Comparison of ENCODE assay signal across 8 mouse cellular contexts in genomic region chr12:69372731-69373331, GRCm38 (mm10). TPM values are rescaled to one million over a fixed set of nuclear protein-coding genes. Genes with fewer than 3 reads are reported as not detected.
DNase-seq lines count a peak whose midpoint lies in the region; ATAC-seq and TF ChIP-seq lines count a peak whose summit lies in the region.

No protein-coding gene starts in this region.

- WGBS in forebrain, embryonic 15.5 days: under 1% methylated on average over 42 of the region's 42 CpGs
- WGBS in hindbrain, embryonic 10.5 days: under 1% methylated on average over 42 of the region's 42 CpGs
- under 1% methylated on average over 42 of the region's 42 CpGs for WGBS in liver, adult 2 months
- WGBS in midbrain, postnatal 0 days: under 1% methylated on average over 42 of the region's 42 CpGs

- no peak for TF ChIP-seq POLR2A in liver, adult 2 months (IDR thresholded peaks at IDR 0.05; ENCODE audit: extremely low read depth, insufficient read depth, low read length)

- H3K9ac ChIP-seq in forebrain, embryonic 15.5 days (replicated peaks): peak overlapping the region; percentile 85
- peak overlapping the region; percentile 99 for H3K9ac ChIP-seq in liver, adult 2 months (ENCODE audit: low read depth, low read length)
- peak overlapping the region; percentile 80 for H3K9ac ChIP-seq in midbrain, postnatal 0 days (replicated peaks; ENCODE audit: low read length, poor library complexity, severe bottlenecking)

- no peak for TF ChIP-seq CTCF in liver, adult 2 months (IDR thresholded peaks at IDR 0.05; ENCODE audit: low read depth, low read length)
- no peak for TF ChIP-seq CTCF in midbrain, postnatal 0 days (IDR thresholded peaks at IDR 0.05)

- H3K4me3 ChIP-seq in forebrain, embryonic 15.5 days: peak overlapping the region; percentile 82
- peak overlapping the region; percentile 99 for H3K4me3 ChIP-seq in hindbrain, embryonic 10.5 days
- H3K4me3 ChIP-seq in liver, adult 2 months (ENCODE audit: insufficient read depth, low read depth, low read length): peak overlapping the region; percentile 87
- H3K4me3 ChIP-seq in midbrain, postnatal 0 days (ENCODE audit: low read depth, low read length): peak overlapping the region; percentile 98

- H3K27me3 ChIP-seq in forebrain, embryonic 15.5 days: no peaks in the 10 kb centered on the region
- H3K27me3 ChIP-seq in hindbrain, embryonic 10.5 days (ENCODE audit: insufficient read depth, poor library complexity, severe bottlenecking): no peaks in the 10 kb centered on the region
- no peaks in the 10 kb centered on the region for H3K27me3 ChIP-seq in liver, adult 2 months (ENCODE audit: control insufficient read depth, insufficient read depth, low read length)
- no peaks in the 10 kb centered on the region for H3K27me3 ChIP-seq in midbrain, postnatal 0 days (ENCODE audit: insufficient read depth, low read length)

- peaks cover 2% of the 10 kb centered on the region; the same call in 1 of the 2 replicates for H3K36me3 ChIP-seq in forebrain, embryonic 15.5 days
- peaks cover 34% of the 10 kb centered on the region for H3K36me3 ChIP-seq in hindbrain, embryonic 10.5 days
- peaks cover 5% of the 10 kb centered on the region for H3K36me3 ChIP-seq in liver, adult 2 months (ENCODE audit: control insufficient read depth, insufficient read depth, low read length)
- no peaks in the 10 kb centered on the region for H3K36me3 ChIP-seq in midbrain, postnatal 0 days (ENCODE audit: insufficient read depth, low read length)

- no peaks in the 10 kb centered on the region for H3K9me3 ChIP-seq in forebrain, embryonic 15.5 days
- H3K9me3 ChIP-seq in hindbrain, embryonic 10.5 days: no peaks in the 10 kb centered on the region
- no peaks in the 10 kb centered on the region for H3K9me3 ChIP-seq in midbrain, postnatal 0 days (ENCODE audit: low read length)

- peaks cover 31% of the 10 kb centered on the region for H3K4me1 ChIP-seq in forebrain, embryonic 15.5 days
- H3K4me1 ChIP-seq in hindbrain, embryonic 10.5 days (replicated peaks): peaks cover 34% of the 10 kb centered on the region
- H3K4me1 ChIP-seq in liver, adult 2 months (ENCODE audit: control insufficient read depth, insufficient read depth, low read length): peaks cover 12% of the 10 kb centered on the region
- no peaks in the 10 kb centered on the region for H3K4me1 ChIP-seq in midbrain, postnatal 0 days (ENCODE audit: insufficient read depth, low read length)

- no peak for ATAC-seq in forebrain, embryonic 15.5 days (replicated peaks)
- ATAC-seq in midbrain, postnatal 0 days (ENCODE audit: low FRiP score): peak; percentile 1; the same call in 1 of the 2 replicates

- peak overlapping the region; percentile 93 for H3K27ac ChIP-seq in forebrain, embryonic 15.5 days (replicated peaks)
- H3K27ac ChIP-seq in hindbrain, embryonic 10.5 days: peak overlapping the region; percentile 97
- H3K27ac ChIP-seq in liver, adult 2 months (replicated peaks; ENCODE audit: insufficient read depth, low read depth, low read length): peak overlapping the region; percentile 98
- peak overlapping the region; percentile 92 for H3K27ac ChIP-seq in midbrain, postnatal 0 days (ENCODE audit: low read depth, low read length)

- H3K79me2 ChIP-seq in liver, adult 2 months (ENCODE audit: control insufficient read depth, insufficient read depth, low read length): peaks cover 17% of the 10 kb centered on the region

- peak overlapping the region; percentile 85 for H3K4me2 ChIP-seq in forebrain, embryonic 15.5 days (replicated peaks)
- peak overlapping the region; percentile 95 for H3K4me2 ChIP-seq in midbrain, postnatal 0 days (ENCODE audit: low read depth, low read length, poor library complexity, severe bottlenecking)

- DNase-seq in layer of hippocampus, postnatal 25 days (ENCODE audit: extremely low spot score in 1 of 2, low spot score in 1 of 2): peak; percentile 7 to 11
- no peak for DNase-seq in layer of hippocampus, adult 9-10 months (ENCODE audit: low spot score)
- DNase-seq in ZHBTc4 (ENCODE audit: low read depth, low spot score): peak; percentile 50
- peak; percentile 54 for DNase-seq in hindbrain, embryonic 10.5 days (ENCODE audit: low spot score)
- no peak for DNase-seq in liver, adult 2 months (ENCODE audit: extremely low read depth, low read depth, low spot score)
- DNase-seq in midbrain, postnatal 0 days (ENCODE audit: low spot score): peak; percentile 7
- peak; percentile 42 for DNase-seq in yolk sac, embryonic 10.5 days (ENCODE audit: low spot score)

RNA-seq across cellular contexts. Expression of gene Gm9887, which starts 0.6 kb away (rescaled TPM):
- total RNA-seq in layer of hippocampus, postnatal 25 days (2021): 1 to 10 TPM; 1.1 to 1.3 TPM
- 1.0 and 1.1 TPM in 2 replicates for polyA plus RNA-seq in forebrain, embryonic 15.5 days (2015; fragmentation: Nextera tagmentation; extraction: Ambion mirVana)
- 0.96 and 1.9 TPM in 2 replicates for polyA plus RNA-seq in hindbrain, embryonic 10.5 days (2016; fragmentation: Nextera tagmentation; extraction: Ambion mirVana)
- 0.20 and 0.37 TPM in 2 replicates for total RNA-seq in liver, adult 2 months (2014; rRNA removed)
- polyA plus RNA-seq in liver, adult 2 months (2012; rRNA removed): 0.48 and 0.85 TPM in 2 replicates
- not detected in 2 replicates for total RNA-seq in midbrain, postnatal 0 days (2014; rRNA removed)
- polyA plus RNA-seq in midbrain, postnatal 0 days (2015; fragmentation: Nextera tagmentation; extraction: Ambion mirVana): 0.90 and 1.0 TPM in 2 replicates

RNA-seq across cellular contexts. Expression of gene Arf6, which starts 0.9 kb away (rescaled TPM):
- 10 to 100 TPM; 49.1 to 50.3 TPM for total RNA-seq in layer of hippocampus, postnatal 25 days (2021)
- polyA plus RNA-seq in forebrain, embryonic 15.5 days (2015; fragmentation: Nextera tagmentation; extraction: Ambion mirVana): 32.1 and 33.0 TPM in 2 replicates
- 35.9 and 42.4 TPM in 2 replicates for polyA plus RNA-seq in hindbrain, embryonic 10.5 days (2016; fragmentation: Nextera tagmentation; extraction: Ambion mirVana)
- 40.7 and 48.3 TPM in 2 replicates for total RNA-seq in liver, adult 2 months (2014; rRNA removed)
- 62.7 and 66.7 TPM in 2 replicates for polyA plus RNA-seq in liver, adult 2 months (2012; rRNA removed)
- total RNA-seq in midbrain, postnatal 0 days (2014; rRNA removed): 122 TPM in 2 replicates
- polyA plus RNA-seq in midbrain, postnatal 0 days (2015; fragmentation: Nextera tagmentation; extraction: Ambion mirVana): 34.9 and 42.0 TPM in 2 replicates

RNA-seq across cellular contexts. Expression of gene Nemf, which starts 15.9 kb away (rescaled TPM):
- total RNA-seq in layer of hippocampus, postnatal 25 days (2021): 10 to 100 TPM; 41.3 to 43.3 TPM
- 91.3 and 91.8 TPM in 2 replicates for polyA plus RNA-seq in forebrain, embryonic 15.5 days (2015; fragmentation: Nextera tagmentation; extraction: Ambion mirVana)
- 69.6 and 91.1 TPM in 2 replicates for polyA plus RNA-seq in hindbrain, embryonic 10.5 days (2016; fragmentation: Nextera tagmentation; extraction: Ambion mirVana)
- total RNA-seq in liver, adult 2 months (2014; rRNA removed): 14.6 and 16.0 TPM in 2 replicates
- 1.7 and 2.2 TPM in 2 replicates for polyA plus RNA-seq in liver, adult 2 months (2012; rRNA removed)
- total RNA-seq in midbrain, postnatal 0 days (2014; rRNA removed): 24.0 and 40.8 TPM in 2 replicates
- polyA plus RNA-seq in midbrain, postnatal 0 days (2015; fragmentation: Nextera tagmentation; extraction: Ambion mirVana): 63.9 and 69.6 TPM in 2 replicates

Comparison
In these comparisons a context has a peak if more than half of its experiments do, and no peak if none do; other contexts are left out.
1. DNase-seq: peak in layer of hippocampus, postnatal 25 days (2 of 2), ZHBTc4 (single experiment), hindbrain, embryonic 10.5 days (single experiment), midbrain, postnatal 0 days (single experiment) and yolk sac, embryonic 10.5 days (single experiment); none in layer of hippocampus, adult 9-10 months (single experiment) and liver, adult 2 months (single experiment).
2. RNA of gene Nemf, which starts 15.9 kb away (polyA plus RNA-seq): 91.3 to 91.8 TPM in forebrain, embryonic 15.5 days, 69.6 to 91.1 TPM in hindbrain, embryonic 10.5 days and 63.9 to 69.6 TPM in midbrain, postnatal 0 days; 1.7 to 2.2 TPM in liver, adult 2 months; every median in the first group is over 10 times any median in the second.
3. Peak in every context shown above with its lines, with median percentiles within 50 percentile points of each other: H3K27ac ChIP-seq, H3K4me3 ChIP-seq and H3K9ac ChIP-seq.